Mouse (Mus musculus) midbrain, postnatal 0 days (tissue): ENCODE measurements at regions not wholly inside any gene's neighbourhood (a gene's known extent, or its start where the extent isn't known, plus 50 kb on each side); places are given as distances from the start of the nearest gene placed in this dataset.

Experiments used
- ATAC-seq: fragments of 200-750 bp; cut with Nextera tagmentation; 2 replicates; pipeline ENCODE4 v1.8.0; 2017; ENCODE audit warnings: moderate number of reproducible peaks, mild to moderate bottlenecking, moderate TSS enrichment, moderate library complexity; ENCODE audit not compliant: low FRiP score
- DNase-seq: peaks from one replicate; pipeline ENCODE4 v3.0.0-alpha.2; 2015; ENCODE audit warnings: low spot score
- H3K27ac ChIP-seq: fragments of 300-500 bp; sonication (generic); 2 replicates; pipeline ENCODE4 v1.5.1; 2014; ENCODE audit warnings: low read depth, mild to moderate bottlenecking, low read length, mixed read lengths
- H3K27me3 ChIP-seq: fragments of 300-500 bp; sonication (generic); 2 replicates; pipeline ENCODE4 v1.6.1; 2014; ENCODE audit warnings: low read length, control low read depth, mixed read lengths; ENCODE audit not compliant: insufficient read depth
- H3K36me3 ChIP-seq: fragments of 300-500 bp; sonication (generic); 2 replicates; pipeline ENCODE4 v1.6.1; 2014; ENCODE audit warnings: low read length, control low read depth, mixed read lengths; ENCODE audit not compliant: insufficient read depth
- H3K4me1 ChIP-seq: fragments of 300-500 bp; sonication (generic); 2 replicates; pipeline ENCODE4 v1.6.1; 2014; ENCODE audit warnings: mild to moderate bottlenecking, control low read depth, antibody characterized with exemption, low read length, mixed read lengths; ENCODE audit not compliant: insufficient read depth
- H3K4me2 ChIP-seq: fragments of 300-500 bp; sonication (generic); 2 replicates; pipeline ENCODE4 v1.6.1; 2014; ENCODE audit warnings: low read depth, mild to moderate bottlenecking, low read length, mixed read lengths; ENCODE audit not compliant: poor library complexity, severe bottlenecking
- H3K4me3 ChIP-seq: fragments of 300-500 bp; sonication (generic); 2 replicates; pipeline ENCODE4 v1.5.1; 2014; ENCODE audit warnings: low read depth, mild to moderate bottlenecking, low read length, moderate library complexity
- H3K9ac ChIP-seq: fragments of 300-500 bp; sonication (generic); replicated peaks from 2 replicates; pipeline ENCODE4 v1.6.1; 2014; ENCODE audit warnings: mild to moderate bottlenecking, low read length, moderate library complexity, mixed read lengths; ENCODE audit not compliant: poor library complexity, severe bottlenecking
- H3K9me3 ChIP-seq: fragments of 300-500 bp; sonication (generic); 2 replicates; pipeline ENCODE4 v1.6.1; 2016; ENCODE audit warnings: low read length, control low read depth
- CTCF ChIP-seq: IDR thresholded peaks from 2 replicates; pipeline ENCODE4 v1.5.1; 2016; ENCODE audit warnings: antibody characterized with exemption, mild to moderate bottlenecking
- WGBS: fragments of 180-500 bp; shearing (Covaris S2); extraction: QIAGEN DNeasy Blood & Tissue Kit; methylation state at CpG from one replicate; pipeline ENCODE4 v1.1.7; 2014; 5-methylcytosine and 5-hydroxymethylcytosine counted together

GRCm38 (mm10) chr3:147445066-147445844, 593.1 kb downstream of the Ttll7 start:
- no peak overlapping the region for H3K9ac ChIP-seq
- no peaks in the 10 kb centered on the region for H3K36me3 ChIP-seq
- H3K4me1 ChIP-seq: no peaks in the 10 kb centered on the region
- 94% methylated on average over 5 of the region's 5 CpGs for WGBS
- H3K27ac ChIP-seq: no peak overlapping the region
- H3K27me3 ChIP-seq: no peaks in the 10 kb centered on the region
- H3K9me3 ChIP-seq: no peaks in the 10 kb centered on the region
- ATAC-seq (no peak), DNase-seq (no peak)
- no peak overlapping the region for H3K4me2 ChIP-seq
- H3K4me3 ChIP-seq: no peak overlapping the region
- no peak for TF ChIP-seq CTCF

GRCm38 (mm10) chr3:147445884-147446283, 593.7 kb downstream of the Ttll7 start:
- no peak overlapping the region for H3K4me2 ChIP-seq
- H3K27me3 ChIP-seq: no peaks in the 10 kb centered on the region
- H3K4me3 ChIP-seq: no peak overlapping the region
- H3K9me3 ChIP-seq: no peaks in the 10 kb centered on the region
- H3K27ac ChIP-seq: no peak overlapping the region
- 87% methylated on average over 8 of the region's 8 CpGs for WGBS
- TF ChIP-seq CTCF: no peak
- no peak for DNase-seq
- no peak for ATAC-seq
- H3K36me3 ChIP-seq: no peaks in the 10 kb centered on the region
- H3K4me1 ChIP-seq: no peaks in the 10 kb centered on the region
- no peak overlapping the region for H3K9ac ChIP-seq

GRCm38 (mm10) chr3:147452176-147452575, 600.0 kb downstream of the Ttll7 start:
- no peak overlapping the region for H3K4me2 ChIP-seq
- 63% methylated on average over 4 of the region's 4 CpGs for WGBS
- H3K36me3 ChIP-seq: no peaks in the 10 kb centered on the region
- ATAC-seq (no peak), DNase-seq (no peak)
- H3K9ac ChIP-seq: no peak overlapping the region
- no peak overlapping the region for H3K27ac ChIP-seq
- TF ChIP-seq CTCF: no peak
- H3K9me3 ChIP-seq: no peaks in the 10 kb centered on the region
- no peaks in the 10 kb centered on the region for H3K4me1 ChIP-seq
- H3K4me3 ChIP-seq: no peak overlapping the region
- H3K27me3 ChIP-seq: no peaks in the 10 kb centered on the region

GRCm38 (mm10) chr3:147455383-147455782, 603.2 kb downstream of the Ttll7 start:
- no peak for TF ChIP-seq CTCF
- no peak for ATAC-seq
- no peak for DNase-seq
- Histone ChIP-seq H3K27ac (no peak overlapping the region), H3K4me2 (no peak overlapping the region), H3K4me3 (no peak overlapping the region), H3K36me3 (no peaks in the 10 kb centered on the region), H3K27me3 (no peaks in the 10 kb centered on the region), H3K9me3 (no peaks in the 10 kb centered on the region), H3K4me1 (no peaks in the 10 kb centered on the region), H3K9ac (no peak overlapping the region)
- WGBS: 68% methylated on average over 3 of the region's 3 CpGs

GRCm38 (mm10) chr3:147456294-147456693, 604.1 kb downstream of the Ttll7 start:
- 54% methylated on average over 4 of the region's 4 CpGs for WGBS
- TF ChIP-seq CTCF: no peak
- H3K4me2 ChIP-seq: no peak overlapping the region
- no peaks in the 10 kb centered on the region for H3K36me3 ChIP-seq
- no peaks in the 10 kb centered on the region for H3K27me3 ChIP-seq
- no peak overlapping the region for H3K4me3 ChIP-seq
- no peaks in the 10 kb centered on the region for H3K4me1 ChIP-seq
- ATAC-seq (no peak), DNase-seq (no peak)
- no peaks in the 10 kb centered on the region for H3K9me3 ChIP-seq
- H3K9ac ChIP-seq: no peak overlapping the region
- no peak overlapping the region for H3K27ac ChIP-seq

- Histone ChIP-seq H3K27ac (no peak overlapping the region), H3K4me2 (no peak overlapping the region), H3K36me3 (no peaks in the 10 kb centered on the region), H3K4me1 (no peaks in the 10 kb centered on the region), H3K9me3 (no peaks in the 10 kb centered on the region), H3K9ac (no peak overlapping the region), H3K27me3 (no peaks in the 10 kb centered on the region), H3K4me3 (no peak overlapping the region)
- 41% methylated on average over 4 of the region's 4 CpGs for WGBS
- DNase-seq: no peak
- no peak for TF ChIP-seq CTCF
- ATAC-seq: no peak
Observed at GRCm38 (mm10) chr3:147458115-147458514, 605.9 kb downstream of the Ttll7 start.
